Mouse (Mus musculus): Measurements from ENCODE around the gene Glis1.

GRCm38 (mm10) chr4:107468768-107469167 is 34.4 kb downstream of the Glis1 start:
- no peak for TF ChIP-seq CTCF (IDR thresholded peaks at IDR 0.05; ENCODE audit: low read depth, low read length)
- TF ChIP-seq GATA2 (IDR thresholded peaks at IDR 0.05; ENCODE audit: borderline replicate concordance, low read depth, low read length): no peak

Measured in G1E (cell line).